Mouse (Mus musculus) thymus, postnatal 10 days (tissue): ENCODE measurements around the gene Uqcc2.

Experiments used
- DNase-seq, 2 experiments: peaks; one replicate each; pipeline ENCODE4 v3.0.0; 2021; ENCODE audit warnings: low spot score in 2 of 2

Uqcc2 gene

DNA sequence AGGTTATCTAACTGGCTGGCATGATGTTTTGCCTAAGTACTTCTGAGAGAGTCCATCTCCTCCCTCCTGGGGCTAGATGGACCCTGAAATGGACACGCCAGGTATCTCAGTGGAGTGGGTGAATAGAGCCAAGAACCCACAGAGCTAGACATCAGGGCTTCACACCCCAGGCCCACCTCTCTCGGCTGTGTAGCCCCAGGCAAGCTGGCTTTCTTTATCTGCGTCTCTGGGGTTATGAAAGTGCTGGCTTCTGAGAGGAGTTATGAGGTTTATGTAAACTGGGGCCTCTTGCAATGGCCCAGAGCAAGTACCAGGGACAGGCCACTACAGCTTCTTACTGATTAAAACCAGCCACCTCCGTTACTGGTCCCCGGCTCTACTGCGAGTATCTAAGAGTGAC lies 21.2 kb upstream of the Uqcc2 start:
- DNase-seq: no peak

GRCm38 (mm10) chr17:27154256-27154655 lies 20.5 kb upstream of the Uqcc2 start:
- no peak for DNase-seq

- DNase-seq: no peak
Observed at GRCm38 (mm10) chr17:27153773-27154193, 20.1 kb upstream of the Uqcc2 start.

DNA sequence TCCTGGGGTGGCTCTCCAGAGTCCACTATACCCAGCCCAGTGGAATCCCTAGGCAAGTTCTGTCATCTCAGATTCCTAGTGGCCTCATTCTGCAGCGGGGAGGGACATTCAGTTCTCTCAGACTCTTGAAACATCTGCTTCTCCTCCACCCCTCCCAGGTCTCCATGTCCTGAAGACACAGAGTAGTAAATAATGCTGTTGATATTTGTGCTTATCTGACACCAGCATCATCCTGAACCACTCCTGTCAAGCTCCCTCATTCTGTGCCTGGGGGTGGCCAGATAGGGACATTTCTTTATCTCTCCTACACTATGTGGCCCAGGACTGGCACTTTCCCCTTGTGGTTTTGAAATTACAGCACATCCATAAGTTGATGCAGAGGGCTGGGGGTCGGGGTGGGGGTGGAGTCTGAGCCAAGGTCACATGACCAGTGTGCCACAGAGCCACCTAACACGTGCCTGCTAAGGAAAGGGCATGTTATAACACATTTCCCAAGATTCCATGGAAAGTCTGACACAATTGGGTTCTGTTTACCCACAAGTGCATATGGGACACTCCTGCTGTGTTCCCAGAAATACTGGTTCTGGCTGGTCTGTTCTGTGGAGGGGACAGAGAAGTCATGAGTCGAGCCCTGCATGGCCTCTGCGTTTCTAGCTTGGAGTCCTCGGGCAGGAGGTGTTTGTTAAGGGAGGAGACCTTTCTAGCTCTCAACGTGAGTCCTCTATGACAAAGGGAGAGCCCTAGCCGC lies 19.4 kb upstream of the Uqcc2 start:
- DNase-seq: no peak

GRCm38 (mm10) chr17:27151411-27151810 lies 17.7 kb upstream of the Uqcc2 start:
- peak in 1 of 2 experiments; percentile 49 for DNase-seq

DNA sequence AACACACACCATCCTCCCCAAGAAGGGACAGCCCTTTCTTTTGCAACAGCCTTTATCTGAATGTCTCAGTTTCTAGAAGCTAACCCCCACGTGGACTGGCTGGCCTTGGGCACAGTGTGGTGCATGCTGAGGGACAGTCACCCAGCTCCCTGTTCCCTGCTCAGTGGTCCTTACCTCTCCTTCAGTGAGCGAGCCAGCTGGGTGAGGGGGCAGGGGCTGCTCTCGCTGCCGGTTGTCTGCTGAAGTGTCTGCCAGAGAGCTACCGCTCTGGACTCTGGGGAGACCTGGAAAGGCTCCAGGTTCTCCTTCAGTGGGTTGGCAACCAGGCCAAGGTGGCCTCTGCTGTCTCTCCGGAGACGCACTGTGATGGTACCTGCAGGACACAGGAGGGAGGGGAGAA lies 17.2 kb upstream of the Uqcc2 start:
- DNase-seq: no peak

DNA sequence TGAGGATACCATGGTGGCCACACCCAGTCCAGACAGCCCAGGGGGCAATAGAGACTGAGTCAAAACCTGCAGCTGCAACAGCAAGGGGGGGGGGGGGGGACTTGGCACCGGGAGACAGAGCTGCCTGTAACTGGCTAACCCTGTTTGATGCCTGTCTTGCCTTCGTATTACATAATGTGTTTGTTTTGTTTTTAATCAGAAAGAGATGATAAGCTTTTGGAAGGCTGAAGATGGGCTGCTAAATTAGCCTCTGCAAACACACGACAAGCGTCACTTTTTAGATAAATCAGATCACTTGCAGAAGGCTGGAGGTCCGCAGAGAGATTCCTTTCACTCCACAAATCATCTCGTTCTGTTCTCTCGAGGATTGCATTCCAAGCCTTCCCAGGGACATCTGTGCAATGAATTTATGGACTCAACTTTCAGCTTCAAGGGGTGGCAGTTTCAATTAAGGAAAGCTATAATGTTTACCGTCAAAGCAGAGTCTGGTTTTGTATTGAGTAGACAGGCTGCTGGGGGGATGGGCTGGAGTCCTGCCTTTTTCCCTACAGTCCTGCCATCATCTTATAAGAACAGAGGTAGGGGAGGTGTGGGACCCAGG lies 12.7 kb upstream of the Uqcc2 start:
- no peak for DNase-seq

GRCm38 (mm10) chr17:27144152-27144551 lies 10.4 kb upstream of the Uqcc2 start:
- no peak for DNase-seq

DNA sequence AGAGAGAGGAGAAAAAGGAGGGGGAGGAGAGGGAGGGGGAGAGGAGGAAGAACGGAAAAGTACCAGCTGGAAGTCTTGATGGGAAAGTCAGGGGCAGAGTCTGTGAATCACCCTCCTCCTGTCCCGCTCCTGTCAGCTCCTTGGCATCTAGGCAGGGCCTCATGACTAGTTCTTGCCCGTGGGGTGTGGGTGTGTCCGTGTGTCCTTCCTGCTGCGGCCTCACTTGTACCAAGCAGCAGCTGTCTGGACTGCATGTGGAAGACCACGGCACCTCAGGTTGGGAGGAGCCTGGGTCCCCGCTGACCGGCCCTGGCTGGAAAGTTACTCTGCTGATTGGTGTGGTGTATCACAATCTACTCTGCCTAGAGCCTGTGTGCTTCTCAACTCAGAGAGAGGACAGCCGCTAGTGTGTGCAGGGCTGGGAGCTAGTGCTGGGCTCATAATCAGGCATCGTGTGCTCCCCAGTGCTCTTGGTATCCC lies 8.3 kb upstream of the Uqcc2 start:
- no peak for DNase-seq

GRCm38 (mm10) chr17:27140262-27140661 lies 6.5 kb upstream of the Uqcc2 start:
- DNase-seq: no peak

DNA sequence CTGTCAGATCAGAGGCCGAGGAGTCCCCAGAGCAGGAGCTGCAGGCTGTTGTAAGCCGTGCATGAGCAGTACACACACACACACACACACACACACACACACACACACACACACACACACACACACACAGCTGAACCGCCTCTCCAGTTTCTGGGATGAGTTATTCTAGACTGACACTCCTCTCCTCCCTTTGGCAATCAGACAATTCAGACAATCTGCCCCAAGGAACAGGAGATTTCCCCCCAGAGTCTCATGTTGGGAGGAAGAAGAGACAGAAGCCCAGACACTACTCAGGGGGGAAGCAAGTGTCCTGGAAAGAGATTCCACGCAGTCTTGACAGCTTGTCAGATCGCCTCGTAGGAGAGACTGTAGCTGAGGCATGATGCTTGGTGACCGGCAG lies 5.6 kb upstream of the Uqcc2 start:
- no peak for DNase-seq

DNA sequence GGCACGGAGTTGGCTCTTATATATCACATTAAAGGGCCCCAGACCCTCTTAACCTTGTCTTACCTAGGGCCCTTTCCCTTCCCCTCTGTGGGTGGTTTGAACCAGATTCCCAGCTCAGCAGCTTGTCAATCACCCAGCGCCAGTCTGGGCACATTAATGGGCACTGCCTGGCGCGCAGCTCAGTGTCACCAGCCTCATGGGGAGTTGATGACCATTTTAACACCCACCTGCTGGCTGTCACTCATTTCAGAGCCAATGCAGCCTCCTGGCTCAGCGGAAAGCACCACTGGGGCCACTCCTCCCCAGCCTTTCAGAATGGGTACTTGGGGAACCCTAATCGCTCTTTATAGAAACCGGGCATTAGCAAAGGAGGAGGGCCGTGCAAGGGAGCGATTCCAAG lies 4.7 kb upstream of the Uqcc2 start:
- no peak for DNase-seq

DNA sequence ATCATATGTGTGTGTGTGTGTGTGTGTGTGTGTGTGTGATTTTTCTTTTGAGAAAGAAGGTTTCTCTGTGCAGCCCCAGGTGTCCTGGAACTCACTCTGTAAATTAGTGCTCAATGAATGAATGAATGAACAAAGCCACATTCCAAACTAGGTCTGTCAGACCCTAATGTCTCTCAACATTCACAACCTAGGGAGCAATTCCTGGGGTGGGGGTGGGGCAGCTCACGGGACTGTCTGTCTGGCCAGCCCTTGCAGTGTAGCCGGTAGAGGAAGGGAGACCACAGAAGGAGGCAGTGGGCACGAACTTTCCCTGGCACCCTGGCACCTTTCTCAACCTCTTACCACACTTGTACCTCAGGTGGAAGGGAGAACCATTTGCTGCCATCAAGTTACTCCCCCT lies 999 bp upstream of the Uqcc2 start:
- no peak for DNase-seq

DNA sequence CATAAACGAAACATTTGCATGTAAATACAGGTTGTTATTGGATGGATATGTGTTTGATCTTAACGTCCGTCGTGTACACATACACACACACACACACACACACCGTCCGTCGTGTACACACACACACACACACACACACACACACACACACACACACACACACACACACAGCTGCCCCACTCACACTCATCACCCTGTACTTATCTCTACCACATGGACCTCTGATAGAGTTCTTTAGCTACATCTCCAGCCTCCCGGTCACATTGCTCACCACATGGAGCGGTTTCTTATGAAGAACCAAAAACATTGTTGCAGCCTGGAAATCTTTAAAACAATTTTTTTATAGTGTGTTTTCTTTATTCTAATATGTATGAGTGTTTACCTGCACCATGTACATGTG lies 471 bp upstream of the Uqcc2 start:
- DNase-seq: no peak

DNA sequence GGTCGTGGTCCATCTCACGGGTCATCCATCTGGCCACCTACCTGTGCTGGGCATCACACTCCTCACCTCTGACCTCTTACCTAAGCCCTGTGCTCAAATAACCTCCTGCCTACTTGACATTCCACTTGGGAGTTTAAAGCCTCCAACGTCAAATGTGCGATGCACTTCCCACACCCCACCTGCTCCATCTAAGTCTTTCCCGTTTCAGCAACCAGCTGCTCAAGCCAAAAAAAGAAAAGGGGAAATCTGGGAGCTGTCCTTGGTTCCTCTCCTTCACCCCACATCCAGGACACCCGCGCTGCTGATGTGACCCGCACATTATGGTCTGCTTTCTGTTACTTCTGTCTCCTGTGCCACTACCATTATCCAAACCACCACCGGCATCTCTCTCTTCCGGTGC lies 1.5 kb downstream of the Uqcc2 start:
- no peak for DNase-seq

DNA sequence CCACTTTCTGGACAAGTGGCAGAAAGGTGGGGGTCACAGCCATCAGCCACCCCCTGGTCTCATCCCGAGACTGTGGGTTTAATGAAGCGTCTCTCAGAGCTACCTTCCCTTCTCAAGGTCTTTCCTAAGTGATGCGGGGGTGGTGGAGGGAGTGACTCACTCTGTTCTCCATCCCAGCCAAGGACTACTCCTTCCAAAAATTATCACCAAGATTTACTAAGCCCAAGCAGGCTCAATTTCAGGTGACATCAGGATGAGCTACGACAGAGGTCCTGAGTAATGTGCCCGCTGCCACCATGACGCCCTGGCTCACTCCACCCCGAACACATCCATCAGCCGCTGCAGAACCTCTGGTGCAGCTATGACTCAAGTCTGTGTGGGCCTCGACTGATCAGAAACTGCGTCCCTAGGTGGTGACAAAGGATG lies 2.5 kb downstream of the Uqcc2 start:
- no peak for DNase-seq

GRCm38 (mm10) chr17:27130246-27130645 lies 3.5 kb downstream of the Uqcc2 start:
- peak; percentile 62 to 71 for DNase-seq

DNA sequence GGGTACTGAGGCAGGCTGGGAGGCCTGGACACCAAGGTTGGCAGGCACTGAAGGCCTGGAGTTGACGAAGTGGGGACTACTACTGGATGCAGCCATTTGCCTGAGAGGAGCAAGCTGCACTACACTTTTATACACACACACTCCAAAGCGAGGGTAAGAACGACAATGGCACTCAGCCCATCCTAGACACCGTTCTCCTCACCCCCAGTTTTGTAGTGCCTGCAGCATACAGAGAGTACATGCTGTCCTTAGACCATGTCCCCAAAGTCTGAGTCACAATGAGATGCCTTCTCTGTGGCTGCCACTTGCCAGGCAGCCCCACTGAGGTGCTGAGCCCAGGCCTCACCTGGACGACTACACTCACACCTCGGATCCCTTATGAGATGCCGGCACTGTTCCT lies 3.9 kb downstream of the Uqcc2 start:
- no peak for DNase-seq

GRCm38 (mm10) chr17:27129291-27129690 lies 4.4 kb downstream of the Uqcc2 start:
- DNase-seq: no peak

DNA sequence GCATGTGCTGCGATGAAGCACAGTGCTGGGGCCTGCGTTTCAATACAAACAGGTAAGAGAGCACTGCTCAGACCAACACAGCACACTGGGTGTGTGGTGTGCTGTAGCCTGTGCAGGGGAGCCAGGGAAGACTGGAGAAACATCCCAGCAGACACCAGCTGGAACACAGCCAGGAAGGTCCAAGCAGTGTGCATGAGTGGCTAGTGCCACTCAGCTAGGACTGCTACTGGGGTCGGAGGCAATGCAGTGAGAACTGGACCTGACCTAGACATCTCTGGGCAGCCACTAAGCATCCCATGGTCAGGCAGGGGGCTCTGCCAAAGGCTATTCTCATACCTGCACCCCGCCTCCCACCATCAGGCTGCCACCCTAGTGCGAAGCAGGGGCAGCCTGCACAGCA lies 5.5 kb downstream of the Uqcc2 start:
- DNase-seq: no peak

- DNase-seq: no peak
Observed at GRCm38 (mm10) chr17:27126974-27127373, 6.7 kb downstream of the Uqcc2 start.

- DNase-seq: no peak
Observed at GRCm38 (mm10) chr17:27125669-27126202, 8.0 kb downstream of the Uqcc2 start.

GRCm38 (mm10) chr17:27125185-27125584 lies 8.5 kb downstream of the Uqcc2 start:
- peak; percentile 60 to 87 for DNase-seq
